Mouse (Mus musculus) layer of hippocampus, postnatal 10 days (tissue): ENCODE data around the gene Snx33. TPM values are rescaled to one million over a fixed set of nuclear protein-coding genes. Genes with fewer than 3 reads are reported as not detected.
"Not testable (repeated sequence)": the region's sequence is repeated elsewhere in the genome, so short reads cannot be mapped to it uniquely, and the experiment has no call there.

ENCODE experiments used
- DNase-seq, 2 experiments: peaks; one replicate each; pipeline ENCODE4 v3.0.0; 2021; ENCODE audit warnings: low spot score in 2 of 2
- total RNA-seq, 2 experiments: library from RNA; stranded (reverse); gene quantifications; 2 replicates each; pipeline ENCODE4 v1.2.3; 2021

The Snx33 gene
- total RNA-seq, 2 experiments from 2014 or later: 4.8 to 5.3 TPM

GRCm38 (mm10) chr9:56926025-56926360 lies 2.2 kb downstream of the Snx33 start:
- DNase-seq: no peak

- no peak for DNase-seq
Observed at GRCm38 (mm10) chr9:56925291-56926024, 2.7 kb downstream of the Snx33 start.

GRCm38 (mm10) chr9:56924651-56925027 lies 3.5 kb downstream of the Snx33 start:
- DNase-seq: peak; percentile 55 to 61

- no peak for DNase-seq
Observed at GRCm38 (mm10) chr9:56923841-56924650, 4.1 kb downstream of the Snx33 start.

- DNase-seq: no peak
Observed at GRCm38 (mm10) chr9:56922746-56923145, 5.4 kb downstream of the Snx33 start.

GRCm38 (mm10) chr9:56918466-56918865 lies 9.7 kb downstream of the Snx33 start:
- no peak for DNase-seq

- no peak for DNase-seq
Observed at GRCm38 (mm10) chr9:56917131-56917530, 11.0 kb downstream of the Snx33 start.

- no peak for DNase-seq
Observed at GRCm38 (mm10) chr9:56915695-56916410, 12.3 kb downstream of the Snx33 start.

GRCm38 (mm10) chr9:56915116-56915515 lies 13.1 kb downstream of the Snx33 start:
- DNase-seq: no peak

- DNase-seq: no peak
Observed at GRCm38 (mm10) chr9:56913991-56914390, 14.2 kb downstream of the Snx33 start.

GRCm38 (mm10) chr9:56911017-56911416 lies 17.2 kb downstream of the Snx33 start:
- DNase-seq: no peak

- not testable (repeated sequence) for DNase-seq
Observed at GRCm38 (mm10) chr9:56909991-56910390, 18.2 kb downstream of the Snx33 start.

GRCm38 (mm10) chr9:56907549-56907948 lies 20.6 kb downstream of the Snx33 start:
- no peak for DNase-seq

GRCm38 (mm10) chr9:56903662-56904061 lies 24.5 kb downstream of the Snx33 start:
- no peak for DNase-seq

- no peak for DNase-seq
Observed at GRCm38 (mm10) chr9:56901187-56901586, 27.0 kb downstream of the Snx33 start.

- no peak for DNase-seq
Observed at GRCm38 (mm10) chr9:56900571-56900970, 27.6 kb downstream of the Snx33 start.

GRCm38 (mm10) chr9:56900060-56900459 lies 28.1 kb downstream of the Snx33 start:
- DNase-seq: no peak

GRCm38 (mm10) chr9:56899409-56899808 lies 28.8 kb downstream of the Snx33 start:
- no peak for DNase-seq

GRCm38 (mm10) chr9:56896779-56897178 lies 31.4 kb downstream of the Snx33 start:
- no peak for DNase-seq

GRCm38 (mm10) chr9:56894006-56894405 lies 34.2 kb downstream of the Snx33 start:
- no peak for DNase-seq

- DNase-seq: no peak
Observed at GRCm38 (mm10) chr9:56893313-56893712, 34.9 kb downstream of the Snx33 start.

- DNase-seq: no peak
Observed at GRCm38 (mm10) chr9:56892111-56892510, 36.1 kb downstream of the Snx33 start.
